In the genomic region with DNA sequence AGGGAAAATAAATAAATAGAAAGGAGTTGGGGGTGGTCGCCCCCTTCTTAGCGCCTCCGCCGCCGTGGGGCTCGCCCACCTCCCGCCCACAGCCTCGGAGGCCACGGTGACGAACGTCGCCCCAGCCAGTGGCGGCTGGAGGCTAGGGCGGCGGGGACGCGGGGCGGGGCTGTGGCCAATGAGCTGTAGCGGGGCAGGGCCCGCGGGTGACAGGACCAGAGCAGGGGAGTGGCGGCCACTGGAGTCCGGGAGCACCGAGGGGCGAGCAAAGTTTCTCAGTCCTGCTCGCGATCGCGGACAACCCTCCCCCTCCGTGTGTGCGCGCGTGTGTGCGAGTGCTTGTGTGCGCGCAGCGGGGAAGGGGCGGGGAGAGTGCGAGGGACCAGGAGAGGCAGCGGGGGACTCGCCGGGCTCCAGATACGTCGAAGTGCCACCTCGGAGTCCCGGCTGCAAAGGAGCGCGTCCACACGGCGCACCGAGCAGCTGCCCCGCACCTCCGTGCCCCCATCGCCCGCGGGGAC, we compare ENCODE assay signal across 8 mouse cellular contexts. TPM values are rescaled to one million over a fixed set of nuclear protein-coding genes. Genes with fewer than 3 reads are reported as not detected.
DNase-seq lines count a peak whose midpoint lies in the region; ATAC-seq and TF ChIP-seq lines count a peak whose summit lies in the region.

No protein-coding gene starts in this region.

- intact Hi-C loops in left cerebral cortex, postnatal 36 days (cut with DNase I) = loop anchor here (2.0 to 10.0 kb wide), 7 partner anchors 102 to 1637 kb away; no protein-coding TSS in a partner anchor

- H3K4me3 ChIP-seq in hindbrain, postnatal 0 days (ENCODE audit: low read length) = peak overlapping the region; percentile 88

- DNase-seq in R1 (ENCODE audit: low read depth, low spot score) = peak; percentile 53
- DNase-seq in gastrocnemius, postnatal 10 days = peak; percentile 84
- peak; percentile 88 for DNase-seq in hindbrain, postnatal 0 days (ENCODE audit: low spot score)
- peak; percentile 73 to 84 for DNase-seq in left cerebral cortex, postnatal 36 days (ENCODE audit: low spot score in 2 of 2)
- peak; percentile 79 for DNase-seq in right cerebral cortex, postnatal 4 days

- ATAC-seq in common myeloid progenitor, adult 5-6 weeks (replicated peaks; ENCODE audit: low read depth, poor library complexity, severe bottlenecking) = peak; percentile 59
- peak; percentile 87 for ATAC-seq in hindbrain, postnatal 0 days
- peak; percentile 51 for ATAC-seq in megakaryocyte-erythroid progenitor cell, adult 5-6 weeks (replicated peaks; ENCODE audit: low FRiP score, low TSS enrichment, poor library complexity, severe bottlenecking)
- no peak for ATAC-seq in erythroid progenitor cell, adult 5-6 weeks (replicated peaks; ENCODE audit: low FRiP score, poor library complexity, severe bottlenecking)

- no peaks in the 10 kb centered on the region for H3K36me3 ChIP-seq in hindbrain, postnatal 0 days (ENCODE audit: insufficient read depth, low read length)

- peak overlapping the region; percentile 87 for H3K27ac ChIP-seq in hindbrain, postnatal 0 days

- H3K27me3 ChIP-seq in hindbrain, postnatal 0 days (ENCODE audit: insufficient read depth, low read length) = no peaks in the 10 kb centered on the region

- peak overlapping the region; percentile 93 for H3K4me2 ChIP-seq in hindbrain, postnatal 0 days (ENCODE audit: low read depth, low read length)

- H3K9me3 ChIP-seq in hindbrain, postnatal 0 days (ENCODE audit: low read length) = no peaks in the 10 kb centered on the region

- TF ChIP-seq CTCF in hindbrain, postnatal 0 days (IDR thresholded peaks at IDR 0.05; ENCODE audit: low read depth) = no peak; the same call in 1 of the 2 replicates

- WGBS in hindbrain, postnatal 0 days = under 1% methylated on average over 49 of the region's 56 CpGs

- peak overlapping the region; percentile 70 for H3K9ac ChIP-seq in hindbrain, postnatal 0 days (replicated peaks; ENCODE audit: low read length)

- no peaks in the 10 kb centered on the region for H3K4me1 ChIP-seq in hindbrain, postnatal 0 days (ENCODE audit: insufficient read depth, low read length)

RNA-seq across cellular contexts. Expression of gene Fat4, which starts 1.2 kb away (rescaled TPM):
- under 0.01 TPM in 1 of 2 replicates, not detected in the other for total RNA-seq in common myeloid progenitor, adult 5-6 weeks (2017)
- 10 to 100 TPM; 17.2 to 23.6 TPM for total RNA-seq in gastrocnemius, postnatal 10 days (2021)
- total RNA-seq in hindbrain, postnatal 0 days (2014; rRNA removed) = 66.0 and 75.0 TPM in 2 replicates
- 4.1 and 4.2 TPM in 2 replicates for polyA plus RNA-seq in hindbrain, postnatal 0 days (2015; fragmentation: Nextera tagmentation; extraction: Ambion mirVana)
- total RNA-seq in left cerebral cortex, postnatal 36 days (2021) = 10 to 100 TPM; 10.4 to 14.1 TPM
- not detected in 2 replicates for total RNA-seq in megakaryocyte-erythroid progenitor cell, adult 5-6 weeks (2014; fragmentation: Nextera tagmentation)
- not detected in 2 replicates for total RNA-seq in megakaryocyte-erythroid progenitor cell, adult 5-6 weeks (2017)
- under 0.01 TPM in 2 replicates for total RNA-seq in erythroid progenitor cell, adult 5-6 weeks (2015; ENCODE audit: low replicate concordance)
- total RNA-seq in erythroid progenitor cell, adult 5-6 weeks (2017; ENCODE audit: low replicate concordance) = 0.13 TPM in 1 of 2 replicates, not detected in the other

Comparison
In these comparisons a context has a peak if more than half of its experiments do, and no peak if none do; other contexts are left out.
1. RNA of gene Fat4, which starts 1.2 kb away (total RNA-seq): 66.0 to 75.0 TPM in hindbrain, postnatal 0 days, 17.2 to 23.6 TPM in gastrocnemius, postnatal 10 days and 10.4 to 14.1 TPM in left cerebral cortex, postnatal 36 days; under 0.01 TPM in common myeloid progenitor, adult 5-6 weeks, not detected in megakaryocyte-erythroid progenitor cell, adult 5-6 weeks and under 0.01 to 0.13 TPM in erythroid progenitor cell, adult 5-6 weeks; every median in the first group is over 10 times any median in the second.
2. Peak in every context shown above with its lines, with median percentiles within 50 percentile points of each other: DNase-seq.